ENCODE assay signal across 12 mouse cellular contexts in the genomic region with DNA sequence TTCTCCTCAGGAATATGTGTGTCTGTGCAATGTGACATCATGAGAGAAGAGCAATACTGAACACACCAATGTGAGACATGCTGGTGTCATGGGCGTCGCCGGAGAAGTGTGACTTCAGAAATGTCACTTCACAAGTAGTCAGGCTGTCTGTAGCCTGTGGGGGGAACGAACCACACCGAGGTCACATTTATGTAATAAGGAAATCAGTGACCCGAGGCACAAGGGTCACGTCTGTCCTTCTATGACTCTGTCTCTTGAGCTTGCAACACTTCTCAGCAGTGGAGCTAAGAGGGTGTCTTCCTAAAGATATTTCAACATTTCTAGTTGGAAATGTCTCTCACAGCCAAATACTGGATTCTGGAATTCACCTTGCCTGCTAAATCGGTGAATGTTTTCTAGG. TPM values are rescaled to one million over a fixed set of nuclear protein-coding genes. Genes with fewer than 3 reads are reported as not detected.
A peak's percentile ranks its signal among the peaks of the same experiment; 100 is the strongest.
DNase-seq lines count a peak whose midpoint lies in the region; ATAC-seq and TF ChIP-seq lines count a peak whose summit lies in the region.
"Had no signal": no experiment of that assay in that cellular context is flagged by ENCODE, and none has a peak within 500 bp of the region (broad histone marks: within the 10 kb centered on the region; RNA-seq: fewer than 3 reads in every experiment).

No protein-coding gene starts in this region.

- WGBS in heart, embryonic 11.5 days (ENCODE audit: insufficient replicate concordance) = 54% methylated on average over 8 of the region's 8 CpGs
- WGBS in stomach, embryonic 15.5 days = 57% methylated on average over 8 of the region's 8 CpGs
- WGBS in stomach, postnatal 0 days = 61% methylated on average over 8 of the region's 8 CpGs

- TF ChIP-seq CTCF in stomach, postnatal 0 days (IDR thresholded peaks at IDR 0.05; ENCODE audit: low read depth) = no peak

- peak overlapping the region; percentile 72; the same call in 1 of the 2 replicates for H3K4me2 ChIP-seq in heart, embryonic 11.5 days
- H3K4me2 ChIP-seq in stomach, embryonic 15.5 days = peak overlapping the region; percentile 53; the same call in 1 of the 2 replicates
- H3K4me2 ChIP-seq in stomach, postnatal 0 days (replicated peaks; ENCODE audit: low read depth) = no peak overlapping the region

- no peak for TF ChIP-seq EP300 in stomach, postnatal 0 days (optimal IDR thresholded peaks at IDR 0.05)

- no peak overlapping the region for H3K27ac ChIP-seq in heart, embryonic 11.5 days (ENCODE audit: low read depth, low read length)
- no peak overlapping the region for H3K27ac ChIP-seq in stomach, embryonic 15.5 days
- H3K27ac ChIP-seq in stomach, postnatal 0 days (replicated peaks) = no peak overlapping the region

- H3K27me3 ChIP-seq in heart, embryonic 11.5 days (ENCODE audit: control insufficient read depth, insufficient read depth, low read length) = no peaks in the 10 kb centered on the region
- H3K27me3 ChIP-seq in stomach, embryonic 15.5 days (replicated peaks) = no peaks in the 10 kb centered on the region
- H3K27me3 ChIP-seq in stomach, postnatal 0 days (ENCODE audit: control insufficient read depth, insufficient read depth, low read length) = no peaks in the 10 kb centered on the region

- DNase-seq in heart, postnatal 36 days = no peak
- DNase-seq in stomach, postnatal 0 days (ENCODE audit: low spot score) = no peak
- DNase-seq in spleen, adult 12 weeks (ENCODE audit: low spot score) = no peak
- no peak for DNase-seq in retina, postnatal 1 day
- no peak for DNase-seq in lung, postnatal 36 days
- DNase-seq: cerebellum, adult 18-20 months; kidney, adult 8-10 months; layer of hippocampus, adult 9-11 months; lung, postnatal 4 days had no signal

- no peaks in the 10 kb centered on the region for H3K36me3 ChIP-seq in heart, embryonic 11.5 days (ENCODE audit: control insufficient read depth, insufficient read depth, low read length)
- no peaks in the 10 kb centered on the region for H3K36me3 ChIP-seq in stomach, embryonic 15.5 days
- no peaks in the 10 kb centered on the region for H3K36me3 ChIP-seq in stomach, postnatal 0 days (ENCODE audit: control insufficient read depth, insufficient read depth, low read length)

- no peaks in the 10 kb centered on the region for H3K9me3 ChIP-seq in heart, embryonic 11.5 days (replicated peaks; ENCODE audit: control insufficient read depth, low read length)
- no peaks in the 10 kb centered on the region for H3K9me3 ChIP-seq in stomach, embryonic 15.5 days
- H3K9me3 ChIP-seq in stomach, postnatal 0 days (ENCODE audit: control insufficient read depth, low read length) = no peaks in the 10 kb centered on the region

- intact Hi-C loops in heart, postnatal 36 days (cut with DNase I) = no loop called here

- peaks cover 6% of the 10 kb centered on the region for H3K4me1 ChIP-seq in heart, embryonic 11.5 days (ENCODE audit: control insufficient read depth, insufficient read depth, low read length)
- peaks cover 6% of the 10 kb centered on the region; the same call in 1 of the 2 replicates for H3K4me1 ChIP-seq in stomach, embryonic 15.5 days
- H3K4me1 ChIP-seq in stomach, postnatal 0 days (replicated peaks; ENCODE audit: control insufficient read depth, insufficient read depth) = no peaks in the 10 kb centered on the region

- no peak overlapping the region for H3K9ac ChIP-seq in heart, embryonic 11.5 days (ENCODE audit: low read depth, low read length)
- no peak overlapping the region for H3K9ac ChIP-seq in stomach, embryonic 15.5 days
- H3K9ac ChIP-seq in stomach, postnatal 0 days (ENCODE audit: low read length) = no peak overlapping the region

- no peak for ATAC-seq in heart, embryonic 11.5 days (replicated peaks; ENCODE audit: insufficient number of reproducible peaks, low FRiP score, low TSS enrichment)
- ATAC-seq in stomach, embryonic 15.5 days (ENCODE audit: insufficient read depth, low FRiP score, low read depth) = no peak
- no peak for ATAC-seq in stomach, postnatal 0 days (ENCODE audit: low FRiP score, low TSS enrichment)
- ATAC-seq in megakaryocyte, adult 5-6 weeks (ENCODE audit: poor library complexity, severe bottlenecking) = peak; percentile 24

- no peak overlapping the region for H3K4me3 ChIP-seq in heart, embryonic 11.5 days (ENCODE audit: low read depth, low read length)
- no peak overlapping the region for H3K4me3 ChIP-seq in stomach, embryonic 15.5 days (replicated peaks)
- H3K4me3 ChIP-seq in stomach, postnatal 0 days (ENCODE audit: low read depth, low read length) = no peak overlapping the region

RNA-seq across cellular contexts. Expression of gene Gtf3a, which starts 27.2 kb away (rescaled TPM):
- polyA plus RNA-seq in heart, embryonic 11.5 days (2014; fragmentation: Nextera tagmentation; extraction: Ambion mirVana) = 89.2 and 98.6 TPM in 2 replicates
- 10 to 100 TPM; 19.9 to 22.4 TPM for total RNA-seq in heart, postnatal 36 days (2021)
- polyA plus RNA-seq in stomach, embryonic 15.5 days (2015; fragmentation: Nextera tagmentation; extraction: Ambion mirVana) = 116 and 122 TPM in 2 replicates
- polyA plus RNA-seq in stomach, postnatal 0 days (2015; fragmentation: Nextera tagmentation; extraction: Ambion mirVana) = 67.9 and 70.4 TPM in 2 replicates
- 67.9 and 73.6 TPM in 2 replicates for total RNA-seq in megakaryocyte, adult 5-6 weeks (2015)
- 93.2 and 95.0 TPM in 2 replicates for total RNA-seq in megakaryocyte, adult 5-6 weeks (2017)

RNA-seq across cellular contexts. Expression of gene Mtif3, which starts 42.4 kb away (rescaled TPM):
- polyA plus RNA-seq in heart, embryonic 11.5 days (2014; fragmentation: Nextera tagmentation; extraction: Ambion mirVana) = 20.7 and 23.0 TPM in 2 replicates
- 10 to 100 TPM; 27.0 to 29.6 TPM for total RNA-seq in heart, postnatal 36 days (2021)
- polyA plus RNA-seq in stomach, embryonic 15.5 days (2015; fragmentation: Nextera tagmentation; extraction: Ambion mirVana) = 23.1 and 24.2 TPM in 2 replicates
- 21.0 and 25.0 TPM in 2 replicates for polyA plus RNA-seq in stomach, postnatal 0 days (2015; fragmentation: Nextera tagmentation; extraction: Ambion mirVana)
- total RNA-seq in megakaryocyte, adult 5-6 weeks (2015) = 7.1 and 8.9 TPM in 2 replicates
- total RNA-seq in megakaryocyte, adult 5-6 weeks (2017) = 30.7 and 37.1 TPM in 2 replicates
